In genomic region chr4:57189881-57190280, GRCm38 (mm10) we compare ENCODE assay signal across 32 mouse cellular contexts. TPM values are rescaled to one million over a fixed set of nuclear protein-coding genes. Genes with fewer than 3 reads are reported as not detected.
"Had no signal": no experiment of that assay in that cellular context is flagged by ENCODE, and none has a peak within 500 bp of the region (broad histone marks: within the 10 kb centered on the region; RNA-seq: fewer than 3 reads in every experiment).

No protein-coding gene starts in this region.

- H3K9ac ChIP-seq: limb, embryonic 12.5 days; limb, embryonic 13.5 days; limb, embryonic 15.5 days; liver, embryonic 12.5 days; liver, embryonic 13.5 days; liver, embryonic 14.5 days; liver, embryonic 15.5 days; liver, postnatal 0 days; lung, embryonic 14.5 days; lung, embryonic 15.5 days; midbrain, embryonic 12.5 days; midbrain, embryonic 13.5 days; midbrain, embryonic 15.5 days had no signal

- H3K9me3 ChIP-seq: limb, embryonic 10.5 days; limb, embryonic 12.5 days; limb, embryonic 13.5 days; limb, embryonic 15.5 days; liver, embryonic 12.5 days; liver, embryonic 13.5 days; liver, embryonic 15.5 days; lung, embryonic 15.5 days; megakaryocyte, embryonic 14.5 days; midbrain, embryonic 10.5 days; midbrain, embryonic 12.5 days; midbrain, embryonic 13.5 days; midbrain, embryonic 15.5 days had no signal

- DNase-seq: left cerebral cortex, postnatal 4 days; liver; liver, embryonic 13.5 days; liver, postnatal 0 days; lung, adult 18-20 months; lung, adult 2 months; lung, embryonic 14.5 days; lung, postnatal 10 days; lung, postnatal 14 days; lung, postnatal 36 days; lung, postnatal 4 days; midbrain, embryonic 14.5 days had no signal

- ATAC-seq: liver, embryonic 12.5 days; liver, postnatal 0 days; midbrain, embryonic 13.5 days; midbrain, embryonic 15.5 days; midbrain, embryonic 16.5 days had no signal

- H3K4me2 ChIP-seq: limb, embryonic 12.5 days; limb, embryonic 13.5 days; limb, embryonic 15.5 days; liver, embryonic 11.5 days; liver, embryonic 12.5 days; liver, embryonic 13.5 days; liver, embryonic 15.5 days; lung, embryonic 14.5 days; lung, embryonic 15.5 days; midbrain, embryonic 11.5 days; midbrain, embryonic 12.5 days; midbrain, embryonic 13.5 days; midbrain, embryonic 15.5 days had no signal

- H3K4me3 ChIP-seq: left cerebral cortex, adult 2 months; limb, embryonic 10.5 days; limb, embryonic 12.5 days; limb, embryonic 13.5 days; limb, embryonic 15.5 days; liver, embryonic 12.5 days; liver, embryonic 13.5 days; liver, embryonic 15.5 days; lung, embryonic 15.5 days; megakaryocyte, embryonic 14.5 days; midbrain, embryonic 10.5 days; midbrain, embryonic 12.5 days; midbrain, embryonic 13.5 days; midbrain, embryonic 15.5 days; myocyte had no signal

- H3K27ac ChIP-seq: left cerebral cortex, adult 2 months; limb, embryonic 10.5 days; limb, embryonic 12.5 days; limb, embryonic 13.5 days; limb, embryonic 15.5 days; liver, embryonic 12.5 days; liver, embryonic 13.5 days; liver, embryonic 14.5 days; liver, embryonic 15.5 days; lung, embryonic 15.5 days; macrophage; midbrain, embryonic 10.5 days; midbrain, embryonic 12.5 days; midbrain, embryonic 13.5 days; midbrain, embryonic 15.5 days had no signal

- H3K36me3 ChIP-seq: limb, embryonic 10.5 days; limb, embryonic 12.5 days; limb, embryonic 13.5 days; liver, embryonic 12.5 days; liver, embryonic 13.5 days; liver, embryonic 15.5 days; midbrain, embryonic 10.5 days; midbrain, embryonic 12.5 days; midbrain, embryonic 13.5 days; midbrain, embryonic 15.5 days had no signal

- H3K27me3 ChIP-seq: limb, embryonic 12.5 days; limb, embryonic 13.5 days; limb, embryonic 15.5 days; liver, embryonic 13.5 days; liver, embryonic 15.5 days; lung, embryonic 15.5 days; midbrain, embryonic 12.5 days; midbrain, embryonic 13.5 days; midbrain, embryonic 15.5 days had no signal

- H3K4me1 ChIP-seq: liver, embryonic 12.5 days; liver, embryonic 13.5 days; liver, embryonic 15.5 days; megakaryocyte, embryonic 14.5 days; midbrain, embryonic 13.5 days; midbrain, embryonic 15.5 days had no signal

RNA-seq across cellular contexts. Expression of gene Epb41l4b, which starts 46.6 kb away (rescaled TPM):
- total RNA-seq: monocyte, adult 5-6 weeks had no signal
- polyA plus RNA-seq: macrophage had no signal
